Mouse (Mus musculus) midbrain, embryonic 16.5 days (tissue): Measurements from ENCODE around the gene Ipo8. TPM values are rescaled to one million over a fixed set of nuclear protein-coding genes. Genes with fewer than 3 reads are reported as not detected.
A peak's percentile ranks its signal among the peaks of the same experiment; 100 is the strongest.

ENCODE experiments used
- ATAC-seq: fragments of 200-750 bp; cut with Nextera tagmentation; 2 replicates; pipeline ENCODE4 v1.8.0; 2017; ENCODE audit warnings: moderate TSS enrichment
- H3K27ac ChIP-seq: fragments of 300-500 bp; sonication (generic); 2 replicates; pipeline ENCODE4 v1.5.1; 2014; ENCODE audit warnings: mild to moderate bottlenecking, low read length, mixed read lengths
- H3K27me3 ChIP-seq: fragments of 300-500 bp; sonication (generic); 2 replicates; pipeline ENCODE4 v1.6.1; 2014; ENCODE audit warnings: low read depth, low read length, mixed read lengths; ENCODE audit not compliant: control insufficient read depth, insufficient read depth
- H3K36me3 ChIP-seq: fragments of 300-500 bp; sonication (generic); 2 replicates; pipeline ENCODE4 v1.6.1; 2014; ENCODE audit warnings: mild to moderate bottlenecking, low read length, moderate library complexity, mixed read lengths; ENCODE audit not compliant: control insufficient read depth, insufficient read depth
- H3K4me1 ChIP-seq: fragments of 300-500 bp; sonication (generic); 2 replicates; pipeline ENCODE4 v1.6.1; 2014; ENCODE audit warnings: mild to moderate bottlenecking, low read length, mixed read lengths; ENCODE audit not compliant: control insufficient read depth, insufficient read depth
- H3K4me2 ChIP-seq: fragments of 300-500 bp; sonication (generic); 2 replicates; pipeline ENCODE4 v1.6.1; 2014; ENCODE audit warnings: mild to moderate bottlenecking, low read length, mixed read lengths
- H3K4me3 ChIP-seq: fragments of 300-500 bp; sonication (generic); 2 replicates; pipeline ENCODE4 v1.5.1; 2014; ENCODE audit warnings: low read depth, mild to moderate bottlenecking, low read length, moderate library complexity, mixed read lengths
- H3K9ac ChIP-seq: fragments of 300-500 bp; sonication (generic); 2 replicates; pipeline ENCODE4 v1.6.1; 2014; ENCODE audit warnings: low read depth, low read length, mixed read lengths
- H3K9me3 ChIP-seq: fragments of 300-500 bp; sonication (generic); replicated peaks from 2 replicates; pipeline ENCODE4 v1.6.1; 2014; ENCODE audit warnings: mild to moderate bottlenecking, low read length, mixed read lengths; ENCODE audit not compliant: control insufficient read depth, poor library complexity, severe bottlenecking
- WGBS: fragments of 180-500 bp; shearing (Covaris S2); extraction: QIAGEN DNeasy Blood & Tissue Kit; methylation state at CpG from one replicate; pipeline ENCODE4 v1.1.7; 2014; 5-methylcytosine and 5-hydroxymethylcytosine counted together
- polyA plus RNA-seq: library from polyadenylated mRNA; unstranded; fragments of >200 nt; fragmentation: Nextera tagmentation; extraction: Ambion mirVana; gene quantifications from 2 replicates; pipeline ENCODE4 v1.2.1, GENCODE M21; 2015

Gene Ipo8
- polyA plus RNA-seq, 1 experiment from 2014 or later: 16.2 TPM

DNA sequence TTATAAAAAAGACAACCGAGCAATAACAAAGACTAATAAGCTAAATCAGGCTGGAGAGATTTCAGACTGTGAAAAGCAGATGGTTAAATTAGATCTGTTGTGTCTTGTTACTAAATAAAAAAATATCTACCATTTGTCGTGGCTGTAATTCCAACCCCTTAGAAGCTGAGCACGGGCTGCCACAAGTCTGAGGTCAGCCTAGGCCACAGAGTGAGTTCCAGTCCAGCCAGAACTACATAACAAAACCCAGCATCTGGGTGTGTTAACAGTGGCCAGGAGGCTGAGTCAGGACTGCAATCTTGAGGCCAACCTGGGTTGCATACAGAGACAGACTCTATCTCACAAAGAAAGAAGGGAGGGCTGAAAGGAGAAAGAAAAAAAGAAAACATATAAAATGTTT lies 59.8 kb downstream of the Ipo8 start:
- ATAC-seq: no peak
- no peak overlapping the region for H3K4me2 ChIP-seq
- H3K27ac ChIP-seq: no peak overlapping the region
- H3K9ac ChIP-seq: no peak overlapping the region
- H3K9me3 ChIP-seq: peaks cover 4% of the 10 kb centered on the region; the same call in 1 of the 2 replicates
- peaks cover 5% of the 10 kb centered on the region; the same call in 1 of the 2 replicates for H3K36me3 ChIP-seq
- WGBS: 90% methylated on average over 3 of the region's 3 CpGs
- no peaks in the 10 kb centered on the region for H3K4me1 ChIP-seq
- no peaks in the 10 kb centered on the region for H3K27me3 ChIP-seq
- no peak overlapping the region for H3K4me3 ChIP-seq

- no peak for ATAC-seq
These were observed 62.8 kb downstream of the Ipo8 start for GRCm38 (mm10) chr6:148768419-148768818.

DNA sequence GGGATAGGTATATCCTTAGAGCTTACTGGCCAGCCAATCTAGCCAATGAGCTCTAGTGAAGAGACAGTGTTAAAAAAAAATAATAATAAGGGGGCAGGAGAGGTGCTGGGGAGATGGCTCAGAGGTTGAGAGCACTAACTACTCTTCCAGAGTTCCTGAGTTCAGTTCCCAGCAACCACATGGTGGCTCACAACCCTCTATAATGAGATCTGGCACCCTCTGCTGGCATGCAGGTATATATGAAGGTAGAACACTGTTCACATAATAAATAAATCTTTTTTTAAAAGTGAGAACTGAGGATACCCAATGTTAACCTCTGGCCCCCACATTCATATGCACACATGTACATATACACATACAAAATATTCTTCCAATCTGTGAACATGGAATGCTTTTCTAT lies 64.0 kb downstream of the Ipo8 start:
- ATAC-seq: no peak
- Histone ChIP-seq H3K36me3 (peaks cover 5% of the 10 kb centered on the region; the same call in 1 of the 2 replicates), H3K27ac (no peak overlapping the region), H3K4me3 (no peak overlapping the region), H3K4me2 (no peak overlapping the region), H3K9ac (no peak overlapping the region), H3K9me3 (peaks cover 4% of the 10 kb centered on the region; the same call in 1 of the 2 replicates), H3K4me1 (no peaks in the 10 kb centered on the region), H3K27me3 (no peaks in the 10 kb centered on the region)

More at GRCm38 (mm10) chr6:148768419-148768818, 62.8 kb downstream of the Ipo8 start:
- Histone ChIP-seq H3K4me1 (no peaks in the 10 kb centered on the region), H3K27ac (no peak overlapping the region), H3K4me3 (no peak overlapping the region), H3K9me3 (peaks cover 4% of the 10 kb centered on the region; the same call in 1 of the 2 replicates), H3K9ac (no peak overlapping the region), H3K4me2 (no peak overlapping the region), H3K36me3 (peaks cover 5% of the 10 kb centered on the region; the same call in 1 of the 2 replicates), H3K27me3 (no peaks in the 10 kb centered on the region)
- 80% methylated on average over 12 of the region's 12 CpGs for WGBS

DNA sequence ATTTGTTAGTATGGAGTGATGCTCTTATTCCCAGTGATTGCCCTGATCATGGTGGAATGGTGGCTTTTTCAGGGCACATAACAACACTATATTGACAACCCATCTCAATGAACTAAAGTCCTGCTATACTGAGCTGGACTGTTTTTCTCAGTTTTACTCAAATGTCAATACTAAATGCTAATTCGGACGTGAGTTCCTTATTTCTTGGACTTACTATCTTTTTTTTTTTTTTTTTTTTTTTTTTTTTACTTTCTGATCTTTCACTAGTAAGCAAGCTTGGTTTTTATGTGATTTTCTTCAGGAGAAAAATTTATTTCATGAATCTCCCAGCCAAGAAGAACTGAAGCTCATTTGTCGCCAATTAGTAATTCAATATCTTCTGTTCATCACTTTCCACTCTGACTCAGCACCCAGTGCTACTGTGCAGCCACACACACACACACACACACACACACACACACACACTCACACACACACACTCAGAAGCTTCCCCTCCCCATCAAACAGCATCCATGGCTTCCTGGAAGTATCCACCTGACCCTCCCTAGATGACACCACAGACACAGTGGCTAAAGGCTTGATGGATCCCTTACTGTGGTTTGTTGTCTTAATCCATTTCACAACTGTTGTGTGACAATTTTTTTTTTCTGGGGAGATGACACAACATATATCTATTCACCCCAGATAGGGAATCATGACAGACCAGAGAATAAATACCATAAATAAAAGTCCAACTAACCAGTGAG lies 69.1 kb downstream of the Ipo8 start:
- ATAC-seq: no peak
- Histone ChIP-seq H3K9me3 (peaks cover 3% of the 10 kb centered on the region; the same call in 1 of the 2 replicates), H3K36me3 (no peaks in the 10 kb centered on the region), H3K27me3 (no peaks in the 10 kb centered on the region), H3K9ac (no peak overlapping the region), H3K27ac (no peak overlapping the region), H3K4me3 (no peak overlapping the region), H3K4me1 (no peaks in the 10 kb centered on the region), H3K4me2 (no peak overlapping the region)
- WGBS: 94% methylated on average over 3 of the region's 3 CpGs

- H3K9me3 ChIP-seq: no peaks in the 10 kb centered on the region
- no peaks in the 10 kb centered on the region for H3K27me3 ChIP-seq
- no peaks in the 10 kb centered on the region for H3K36me3 ChIP-seq
- no peak overlapping the region for H3K4me2 ChIP-seq
- no peak for ATAC-seq
- H3K27ac ChIP-seq: no peak overlapping the region
- 88% methylated on average over 4 of the region's 4 CpGs for WGBS
- H3K4me3 ChIP-seq: no peak overlapping the region
- H3K9ac ChIP-seq: no peak overlapping the region
- no peaks in the 10 kb centered on the region for H3K4me1 ChIP-seq
These were observed 69.8 kb downstream of the Ipo8 start for GRCm38 (mm10) chr6:148761475-148761874.

DNA sequence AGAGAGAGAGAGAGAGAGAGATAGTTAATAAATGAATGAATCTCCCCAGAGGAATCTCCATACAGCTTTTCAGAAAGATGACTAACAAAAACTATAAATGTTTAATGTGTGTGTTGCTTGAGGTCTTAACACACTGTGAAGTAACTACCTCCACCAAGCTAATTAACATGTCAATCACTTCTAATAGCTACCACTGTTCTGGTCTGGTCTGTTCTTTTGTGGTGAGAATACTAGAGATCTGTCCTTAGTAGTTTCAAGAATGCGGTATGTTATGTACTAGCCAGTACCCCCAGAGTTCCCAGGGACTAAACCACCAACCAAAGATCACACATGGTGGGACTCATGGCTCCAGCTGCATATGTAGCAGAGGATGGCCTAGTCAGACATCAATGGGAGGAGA lies 74.7 kb downstream of the Ipo8 start:
- Histone ChIP-seq H3K4me2 (no peak overlapping the region), H3K4me3 (no peak overlapping the region), H3K27ac (no peak overlapping the region), H3K27me3 (no peaks in the 10 kb centered on the region), H3K9ac (no peak overlapping the region), H3K9me3 (no peaks in the 10 kb centered on the region), H3K36me3 (no peaks in the 10 kb centered on the region), H3K4me1 (no peaks in the 10 kb centered on the region)
- 78% methylated on average over 1 of the region's 1 CpGs for WGBS
- ATAC-seq: no peak

DNA sequence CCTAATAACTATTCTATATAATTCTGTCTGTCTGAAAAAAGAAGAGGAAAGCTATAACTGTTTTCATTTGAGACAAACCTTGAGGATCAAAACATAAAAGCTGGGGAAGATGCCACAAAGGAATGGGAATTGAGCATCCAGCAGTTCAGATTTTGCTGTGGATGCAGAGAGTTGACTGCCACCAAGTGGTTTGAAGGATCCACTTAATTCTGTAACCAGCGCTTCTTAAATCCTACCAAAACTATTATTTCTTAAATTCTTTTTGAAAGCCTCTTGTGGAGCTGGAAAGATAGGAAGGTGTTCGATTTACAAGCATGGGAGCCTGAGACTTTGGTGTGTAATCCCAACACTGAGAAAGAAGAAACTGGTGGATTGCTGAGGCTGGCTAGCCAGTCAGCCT lies 79.9 kb downstream of the Ipo8 start:
- no peak overlapping the region for H3K9ac ChIP-seq
- H3K4me3 ChIP-seq: no peak overlapping the region
- H3K4me2 ChIP-seq: no peak overlapping the region
- H3K27me3 ChIP-seq: no peaks in the 10 kb centered on the region
- no peaks in the 10 kb centered on the region for H3K4me1 ChIP-seq
- no peak overlapping the region for H3K27ac ChIP-seq
- 75% methylated on average over 2 of the region's 2 CpGs for WGBS
- H3K9me3 ChIP-seq: no peaks in the 10 kb centered on the region
- H3K36me3 ChIP-seq: no peaks in the 10 kb centered on the region
- peak; percentile 86 for ATAC-seq

DNA sequence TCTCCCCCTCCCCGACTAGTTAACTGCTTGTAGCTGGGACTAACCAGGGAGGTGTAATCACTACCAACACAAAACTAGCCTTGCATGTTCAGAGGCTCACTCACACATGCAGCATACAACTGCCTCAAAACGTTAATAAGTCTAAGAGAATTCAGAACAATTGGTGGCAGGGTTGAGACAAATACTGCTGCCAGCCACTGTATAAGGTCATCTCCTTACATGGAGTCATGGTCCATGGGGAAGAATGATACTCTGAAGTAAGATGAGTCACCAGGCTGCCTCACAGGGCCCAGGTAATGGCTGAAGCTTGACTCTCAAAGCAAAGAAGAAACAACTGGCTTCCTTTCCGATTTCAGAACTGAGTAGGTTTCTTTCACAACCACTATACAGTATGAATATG lies 81.1 kb downstream of the Ipo8 start:
- no peak overlapping the region for H3K4me3 ChIP-seq
- H3K4me1 ChIP-seq: no peaks in the 10 kb centered on the region
- H3K27ac ChIP-seq: no peak overlapping the region
- no peak overlapping the region for H3K9ac ChIP-seq
- no peak for ATAC-seq
- no peaks in the 10 kb centered on the region for H3K27me3 ChIP-seq
- H3K9me3 ChIP-seq: no peaks in the 10 kb centered on the region
- WGBS: 89% methylated on average over 3 of the region's 3 CpGs
- no peak overlapping the region for H3K4me2 ChIP-seq
- H3K36me3 ChIP-seq: no peaks in the 10 kb centered on the region

DNA sequence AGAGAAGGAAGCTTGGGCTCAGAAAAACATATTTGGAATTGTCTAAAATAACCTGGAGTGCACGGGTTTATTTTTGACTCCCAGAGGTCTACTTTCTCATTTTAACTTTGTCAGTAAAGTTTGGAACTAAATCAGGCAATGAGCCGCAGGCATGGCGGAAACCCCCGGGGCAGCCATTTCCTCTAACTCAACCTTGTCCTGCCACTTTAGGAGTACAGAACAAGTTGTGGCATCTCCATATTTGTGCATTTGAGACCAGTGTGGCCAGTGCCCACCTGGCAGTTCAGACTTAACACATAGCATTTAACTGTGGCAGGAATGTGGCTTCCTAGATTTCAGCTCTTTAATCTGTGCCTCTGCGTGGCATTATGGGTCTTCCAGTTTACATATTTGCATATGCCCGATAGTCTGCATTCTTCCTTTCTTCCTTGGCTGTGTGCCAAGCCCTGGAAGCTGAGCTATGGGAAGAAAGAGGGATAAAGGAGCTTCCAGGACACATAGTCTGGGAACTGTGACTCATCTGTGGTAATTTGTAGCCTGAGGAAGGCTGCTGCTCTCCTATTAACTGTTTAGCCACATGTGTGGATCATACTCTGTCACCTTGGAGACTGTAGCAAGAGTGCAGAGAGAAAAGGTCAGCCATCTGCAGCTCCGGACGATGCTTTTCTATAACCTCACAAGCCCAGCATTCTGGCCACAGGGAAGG lies 90.6 kb downstream of the Ipo8 start:
- Histone ChIP-seq H3K4me2 (no peak overlapping the region), H3K9me3 (no peaks in the 10 kb centered on the region), H3K27me3 (no peaks in the 10 kb centered on the region), H3K4me1 (no peaks in the 10 kb centered on the region), H3K4me3 (no peak overlapping the region), H3K27ac (no peak overlapping the region), H3K36me3 (no peaks in the 10 kb centered on the region), H3K9ac (no peak overlapping the region)
- 67% methylated on average over 8 of the region's 8 CpGs for WGBS
- no peak for ATAC-seq
